Mouse (Mus musculus): ENCODE data around the gene Defb47. TPM values are rescaled to one million over a fixed set of nuclear protein-coding genes. Genes with fewer than 3 reads are reported as not detected.

Gene Defb47
- polyA plus RNA-seq, 1 experiment from 2014 or later: not detected

DNA sequence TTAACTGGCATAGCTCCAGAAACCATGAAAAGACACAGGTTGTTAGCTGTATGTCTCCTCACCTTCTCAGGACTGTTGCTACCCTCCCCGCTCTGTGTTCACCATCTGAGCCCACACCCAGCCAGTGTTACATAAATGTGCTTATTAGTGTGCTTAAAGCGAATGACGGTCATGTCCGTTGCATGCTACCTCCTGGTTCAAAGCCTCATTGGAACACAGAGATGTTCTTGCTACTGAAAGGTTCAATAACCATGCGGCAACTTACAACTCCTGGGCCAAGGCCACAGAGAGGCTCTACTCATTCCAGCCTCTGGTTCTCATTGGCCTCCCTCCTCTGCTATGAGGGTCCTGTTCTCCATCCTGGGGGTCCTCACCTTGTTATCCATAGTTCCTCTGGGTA lies 13.6 kb downstream of the Defb47 start, which contains the start of gene Defb43:
Defb43 (plus strand) TSS at position 301 of the 400 bp plus-strand sequence.
- Histone ChIP-seq H3K4me2 (ENCODE audit: low read depth, low read length) (no peak within 1 kb of the TSS), H3K4me1 (ENCODE audit: insufficient read depth) (no peaks in the 10 kb centered on the region), H3K9me3 (ENCODE audit: low read length) (no peaks in the 10 kb centered on the region), H3K27ac (ENCODE audit: low read depth) (no peak within 1 kb of the TSS), H3K4me3 (ENCODE audit: low read depth, low read length) (no peak within 1 kb of the TSS), H3K9ac (replicated peaks) (no peak within 1 kb of the TSS), H3K36me3 (replicated peaks; ENCODE audit: insufficient read depth, low read length) (no peaks in the 10 kb centered on the region), H3K27me3 (ENCODE audit: insufficient read depth, low read length) (no peaks in the 10 kb centered on the region)
- DNase-seq: no peak
- no peak for TF ChIP-seq CTCF (IDR thresholded peaks at IDR 0.05; ENCODE audit: low read depth)
- TF ChIP-seq EP300 (IDR thresholded peaks at IDR 0.05; ENCODE audit: low read depth): no peak
- WGBS (ENCODE audit: insufficient replicate concordance): 93% methylated on average over 5 of the region's 5 CpGs
- no peak for ATAC-seq

DNA sequence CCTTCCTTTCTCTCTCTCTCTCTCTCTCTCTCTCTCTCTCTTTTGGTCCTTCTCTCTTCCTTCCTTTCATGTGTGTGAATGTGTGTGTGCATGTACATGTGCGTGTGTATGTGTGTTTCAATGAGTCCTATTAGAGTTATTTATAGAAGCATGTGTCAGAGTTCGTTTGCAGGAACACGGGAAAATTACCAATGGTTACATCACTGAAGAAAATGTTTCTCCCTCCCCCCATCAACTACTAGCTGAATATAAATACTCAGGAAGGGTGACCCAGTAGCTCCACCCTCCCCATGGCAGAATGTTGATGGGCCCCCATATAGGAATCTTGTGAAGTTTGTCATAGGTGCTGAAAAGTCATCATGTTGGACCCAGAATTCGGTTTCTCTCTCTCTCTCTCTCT lies 15.2 kb downstream of the Defb47 start:
- DNase-seq (no peak), ATAC-seq (no peak)
- H3K4me1 ChIP-seq (ENCODE audit: insufficient read depth): no peaks in the 10 kb centered on the region
- H3K27me3 ChIP-seq (ENCODE audit: insufficient read depth, low read length): no peaks in the 10 kb centered on the region
- no peak overlapping the region for H3K27ac ChIP-seq (ENCODE audit: low read depth)
- no peak overlapping the region for H3K4me2 ChIP-seq (ENCODE audit: low read depth, low read length)
- H3K36me3 ChIP-seq (replicated peaks; ENCODE audit: insufficient read depth, low read length): no peaks in the 10 kb centered on the region
- H3K9me3 ChIP-seq (ENCODE audit: low read length): no peaks in the 10 kb centered on the region
- WGBS (ENCODE audit: insufficient replicate concordance): 61% methylated on average over 4 of the region's 4 CpGs
- TF ChIP-seq EP300 (IDR thresholded peaks at IDR 0.05; ENCODE audit: low read depth): no peak
- TF ChIP-seq CTCF (IDR thresholded peaks at IDR 0.05; ENCODE audit: low read depth): no peak
- no peak overlapping the region for H3K4me3 ChIP-seq (ENCODE audit: low read depth, low read length)
- no peak overlapping the region for H3K9ac ChIP-seq (replicated peaks)

DNA sequence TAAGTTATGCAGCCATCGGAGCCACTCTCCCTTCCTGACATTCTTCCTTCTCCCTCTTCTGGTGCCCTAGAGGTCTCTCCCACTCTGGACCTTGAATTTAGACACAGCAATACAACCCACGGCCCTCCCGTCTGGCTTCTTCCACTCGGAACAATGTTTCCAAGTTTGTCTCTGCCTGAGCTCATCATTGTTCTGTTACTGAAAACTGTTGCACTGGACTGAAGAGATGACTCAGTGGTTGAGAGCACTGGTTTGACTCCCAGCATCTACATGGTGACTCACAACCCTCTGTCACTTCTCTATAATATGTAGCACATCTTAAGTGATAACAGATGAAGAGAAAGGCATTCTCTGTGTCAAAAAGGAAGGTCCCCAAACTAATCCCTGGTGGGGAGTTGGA lies 16.8 kb downstream of the Defb47 start:
- 78% methylated on average over 4 of the region's 4 CpGs for WGBS (ENCODE audit: insufficient replicate concordance)
- no peak for ATAC-seq
- H3K27me3 ChIP-seq (ENCODE audit: insufficient read depth, low read length): no peaks in the 10 kb centered on the region
- no peak overlapping the region for H3K27ac ChIP-seq (ENCODE audit: low read depth)
- H3K9ac ChIP-seq (replicated peaks): no peak overlapping the region
- TF ChIP-seq EP300 (IDR thresholded peaks at IDR 0.05; ENCODE audit: low read depth): no peak
- no peak for TF ChIP-seq CTCF (IDR thresholded peaks at IDR 0.05; ENCODE audit: low read depth)
- no peaks in the 10 kb centered on the region for H3K36me3 ChIP-seq (replicated peaks; ENCODE audit: insufficient read depth, low read length)
- no peak for DNase-seq
- H3K4me1 ChIP-seq (ENCODE audit: insufficient read depth): no peaks in the 10 kb centered on the region
- H3K4me2 ChIP-seq (ENCODE audit: low read depth, low read length): no peak overlapping the region
- no peak overlapping the region for H3K4me3 ChIP-seq (ENCODE audit: low read depth, low read length)
- no peaks in the 10 kb centered on the region for H3K9me3 ChIP-seq (ENCODE audit: low read length)

DNA sequence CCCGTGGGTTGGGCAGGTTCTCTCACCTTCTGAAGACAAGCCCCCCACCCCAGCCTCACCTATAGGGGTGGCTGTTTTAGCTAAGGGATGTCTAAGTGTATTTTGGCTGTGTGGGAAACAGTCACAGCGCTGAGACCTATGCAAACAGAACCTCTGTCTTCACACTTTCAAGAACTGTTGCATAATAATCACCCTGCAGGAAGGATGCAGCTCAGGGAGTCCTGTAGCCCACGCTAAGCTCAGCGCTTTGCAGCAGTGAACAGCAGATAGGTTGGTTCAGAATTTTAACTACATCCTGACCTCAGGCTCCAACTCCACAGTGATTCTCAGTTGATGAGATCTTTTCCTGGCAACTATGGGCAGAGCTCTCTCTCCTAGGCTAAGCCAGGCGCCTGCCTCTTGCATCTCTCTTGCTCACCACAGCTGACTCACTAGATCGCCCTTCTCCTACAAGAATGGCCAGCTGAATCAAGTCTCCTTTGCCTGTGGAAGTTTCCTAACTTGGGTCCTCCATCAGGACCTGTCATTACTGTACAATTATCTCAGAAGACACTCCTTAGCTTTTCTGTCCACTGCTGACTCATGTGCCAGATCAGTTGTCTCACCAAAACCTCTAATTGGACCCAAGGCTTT lies 22.8 kb downstream of the Defb47 start:
- no peak overlapping the region for H3K27ac ChIP-seq (ENCODE audit: low read depth)
- no peaks in the 10 kb centered on the region for H3K27me3 ChIP-seq (ENCODE audit: insufficient read depth, low read length)
- ATAC-seq: no peak
- WGBS (ENCODE audit: insufficient replicate concordance): 37% methylated on average over 6 of the region's 6 CpGs
- no peak overlapping the region for H3K4me3 ChIP-seq (ENCODE audit: low read depth, low read length)
- no peak for TF ChIP-seq CTCF (IDR thresholded peaks at IDR 0.05; ENCODE audit: low read depth)
- DNase-seq: no peak
- H3K36me3 ChIP-seq (replicated peaks; ENCODE audit: insufficient read depth, low read length): no peaks in the 10 kb centered on the region
- no peak overlapping the region for H3K4me2 ChIP-seq (ENCODE audit: low read depth, low read length)
- no peaks in the 10 kb centered on the region for H3K4me1 ChIP-seq (ENCODE audit: insufficient read depth)
- H3K9ac ChIP-seq (replicated peaks): no peak overlapping the region
- no peaks in the 10 kb centered on the region for H3K9me3 ChIP-seq (ENCODE audit: low read length)

DNA sequence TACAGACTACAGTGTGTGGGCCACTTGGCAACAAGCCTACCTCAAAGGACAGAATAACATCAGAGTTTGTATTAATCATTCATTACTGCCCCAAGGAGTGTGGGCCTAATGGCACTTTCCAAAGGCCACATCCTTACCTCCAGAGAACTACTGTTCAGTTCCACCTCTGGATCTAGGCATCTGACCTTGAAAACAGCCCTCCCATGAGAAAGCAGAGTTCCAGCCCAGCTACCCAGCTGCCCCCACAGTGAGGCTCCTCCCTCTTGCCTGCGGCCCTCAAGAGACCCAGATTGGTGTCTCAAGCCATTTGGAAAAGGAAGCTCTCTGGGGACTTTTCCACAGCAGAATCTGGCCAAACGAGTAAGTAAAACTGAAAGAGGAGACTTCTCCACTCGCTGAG lies 48.8 kb downstream of the Defb47 start, which contains the start of gene Defb42:
Defb42 (plus strand) TSS at position 301 of the 400 bp plus-strand sequence.
- Histone ChIP-seq H3K27me3 (ENCODE audit: insufficient read depth, low read length) (no peaks in the 10 kb centered on the region), H3K4me2 (ENCODE audit: low read depth, low read length) (no peak within 1 kb of the TSS), H3K27ac (ENCODE audit: low read depth) (no peak within 1 kb of the TSS), H3K9me3 (ENCODE audit: low read length) (no peaks in the 10 kb centered on the region), H3K4me3 (ENCODE audit: low read depth, low read length) (no peak within 1 kb of the TSS), H3K9ac (replicated peaks) (no peak within 1 kb of the TSS), H3K4me1 (ENCODE audit: insufficient read depth) (no peaks in the 10 kb centered on the region), H3K36me3 (replicated peaks; ENCODE audit: insufficient read depth, low read length) (no peaks in the 10 kb centered on the region)
- DNase-seq (no peak), ATAC-seq (no peak)
- TF ChIP-seq CTCF (IDR thresholded peaks at IDR 0.05; ENCODE audit: low read depth): no peak
- TF ChIP-seq EP300 (IDR thresholded peaks at IDR 0.05; ENCODE audit: low read depth): no peak
- WGBS (ENCODE audit: insufficient replicate concordance): 65% methylated on average over 3 of the region's 3 CpGs

DNA sequence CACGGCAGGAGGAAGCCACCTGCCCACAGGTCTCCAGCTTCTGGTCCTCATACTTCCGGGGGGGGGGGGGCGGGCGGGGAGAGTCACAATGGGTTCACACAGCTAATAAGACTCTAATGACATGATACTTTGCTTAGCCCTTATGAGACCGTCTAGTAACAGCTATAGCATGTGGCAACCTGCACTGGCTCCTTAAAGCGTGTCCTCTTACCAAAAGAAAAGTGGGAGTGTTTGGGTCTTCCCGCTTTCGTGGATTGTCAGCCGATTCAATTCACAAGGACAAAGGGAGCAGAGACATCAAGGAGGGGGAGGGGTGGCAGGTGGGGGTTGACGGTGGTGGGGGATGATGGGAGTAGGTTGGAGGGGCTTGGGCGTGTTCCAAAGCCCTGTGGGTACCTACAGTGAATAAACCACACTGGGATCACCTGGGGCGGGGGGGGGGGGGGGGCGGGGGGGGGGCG lies 52.1 kb downstream of the Defb47 start, which contains the start of gene Defb30:
Defb30 (minus strand) TSS at position 51 of the 461 bp plus-strand sequence.
- H3K9me3 ChIP-seq (ENCODE audit: low read length): no peaks in the 10 kb centered on the region
- H3K27me3 ChIP-seq (ENCODE audit: insufficient read depth, low read length): no peaks in the 10 kb centered on the region
- no peak within 1 kb of the TSS for H3K27ac ChIP-seq (ENCODE audit: low read depth)
- no peak within 1 kb of the TSS for H3K4me3 ChIP-seq (ENCODE audit: low read depth, low read length)
- no peak within 1 kb of the TSS for H3K9ac ChIP-seq (replicated peaks)
- ATAC-seq (no peak), DNase-seq (no peak)
- no peaks in the 10 kb centered on the region for H3K4me1 ChIP-seq (ENCODE audit: insufficient read depth)
- no peak for TF ChIP-seq CTCF (IDR thresholded peaks at IDR 0.05; ENCODE audit: low read depth)
- TF ChIP-seq EP300 (IDR thresholded peaks at IDR 0.05; ENCODE audit: low read depth): no peak
- H3K36me3 ChIP-seq (replicated peaks; ENCODE audit: insufficient read depth, low read length): no peaks in the 10 kb centered on the region
- no peak within 1 kb of the TSS for H3K4me2 ChIP-seq (ENCODE audit: low read depth, low read length)
- 69% methylated on average over 9 of the region's 14 CpGs for WGBS (ENCODE audit: insufficient replicate concordance)

Other genes starting within 250 kb of the Defb47 start
- 6.7 and 8.2 TPM in 2 replicates for gene Ints6, start 236.9 kb upstream of the Defb47 start, polyA plus RNA-seq (2015; fragmentation: Nextera tagmentation; extraction: Ambion mirVana)
- 1.7 and 2.0 TPM in 2 replicates for gene Wdfy2, start 160.4 kb upstream of the Defb47 start, polyA plus RNA-seq (2015; fragmentation: Nextera tagmentation; extraction: Ambion mirVana)
- gene Defb48, start 13.6 kb upstream of the Defb47 start, polyA plus RNA-seq (2015; fragmentation: Nextera tagmentation; extraction: Ambion mirVana): not detected in 2 replicates
- not detected in 2 replicates for gene Defb43, start 13.7 kb downstream of the Defb47 start, polyA plus RNA-seq (2015; fragmentation: Nextera tagmentation; extraction: Ambion mirVana)
- not detected in 2 replicates for gene Defb42, start 48.9 kb downstream of the Defb47 start, polyA plus RNA-seq (2015; fragmentation: Nextera tagmentation; extraction: Ambion mirVana)
- not detected in 2 replicates for gene Defb30, start 51.9 kb downstream of the Defb47 start, polyA plus RNA-seq (2015; fragmentation: Nextera tagmentation; extraction: Ambion mirVana)

Data from liver, postnatal 0 days (tissue).